Mouse (Mus musculus) stomach, postnatal 0 days (tissue): ENCODE measurements at regions not wholly inside any gene's neighbourhood (a gene's known extent, or its start where the extent isn't known, plus 50 kb on each side); places are given as distances from the start of the nearest gene placed in this dataset.

Source experiments
- CTCF ChIP-seq: IDR thresholded peaks from 2 replicates; pipeline ENCODE4 v1.5.1; 2016; ENCODE audit warnings: antibody characterized with exemption, low read depth, mild to moderate bottlenecking, moderate library complexity
- EP300 ChIP-seq: optimal IDR thresholded peaks from 2 replicates; pipeline ENCODE3; 2016; ENCODE audit warnings: antibody characterized with exemption

GRCm38 (mm10) chr5:147794711-147795532 is 65.3 kb upstream of the Pomp start:
- TF ChIP-seq CTCF (no peak), EP300 (no peak)
